Comparison of ENCODE assay signal across 8 mouse cellular contexts in genomic region chr5:100643253-100643990, GRCm38 (mm10). TPM values are rescaled to one million over a fixed set of nuclear protein-coding genes. Genes with fewer than 3 reads are reported as not detected.
DNase-seq lines count a peak whose midpoint lies in the region; ATAC-seq and TF ChIP-seq lines count a peak whose summit lies in the region.

No protein-coding gene starts in this region.

- intact Hi-C loops in heart, adult 2 months (cut with DNase I): no loop called here
- intact Hi-C loops in heart, postnatal 25 days (cut with DNase I): no loop called here

- H3K4me1 ChIP-seq in heart, adult 2 months (ENCODE audit: control insufficient read depth, insufficient read depth, low read length): peaks cover 6% of the 10 kb centered on the region

- no peak overlapping the region for H3K9ac ChIP-seq in heart, adult 2 months (ENCODE audit: low read depth, low read length)

- H3K27ac ChIP-seq in heart, adult 2 months: no peak overlapping the region

- no peak overlapping the region for H3K4me3 ChIP-seq in heart, adult 2 months

- no peaks in the 10 kb centered on the region for H3K27me3 ChIP-seq in heart, adult 2 months (ENCODE audit: control insufficient read depth, insufficient read depth, low read length)

- peak; percentile 35 to 49 for DNase-seq in heart, adult 2 months
- DNase-seq in heart, postnatal 25 days (ENCODE audit: low spot score): no peak
- peak; percentile 46 for DNase-seq in 416B (ENCODE audit: low read depth)
- peak; percentile 59 for DNase-seq in adipocyte (ENCODE audit: low spot score)
- no peak for DNase-seq in yolk sac, embryonic 10.5 days (ENCODE audit: low spot score)
- no peak for DNase-seq in adrenal gland, adult (ENCODE audit: inconsistent age in 2 of 2, low spot score in 1 of 2)

- 34% methylated on average over 12 of the region's 12 CpGs for WGBS in heart, adult 2 months

- TF ChIP-seq POLR2A in heart, adult 2 months (IDR thresholded peaks at IDR 0.05; ENCODE audit: insufficient read depth, low read depth, low read length): no peak

- no peaks in the 10 kb centered on the region for H3K79me2 ChIP-seq in heart, adult 2 months (replicated peaks; ENCODE audit: control insufficient read depth, insufficient read depth, low read length)

- peak; percentile 78 to 80 for ATAC-seq in hematopoietic stem cell, adult 5-6 weeks (replicated peaks in 1 of 2; ENCODE audit: insufficient read depth in 1 of 2, low FRiP score in 2 of 2, low TSS enrichment in 1 of 2, low read depth in 1 of 2, poor library complexity in 2 of 2, severe bottlenecking in 2 of 2)
- peak; percentile 51 for ATAC-seq in megakaryocyte, adult 5-6 weeks (ENCODE audit: poor library complexity, severe bottlenecking)

- TF ChIP-seq EP300 in heart, adult 2 months (IDR thresholded peaks at IDR 0.05; ENCODE audit: insufficient read depth, low read depth, low read length): no peak

- no peak for TF ChIP-seq CTCF in heart, adult 2 months (IDR thresholded peaks at IDR 0.05)

- H3K36me3 ChIP-seq in heart, adult 2 months (ENCODE audit: control insufficient read depth, insufficient read depth, low read length): no peaks in the 10 kb centered on the region

RNA-seq across cellular contexts. Expression of gene Coq2, which starts 31.5 kb away (rescaled TPM):
- 100 to 1,000 TPM in 1 of 2 experiments, 10 to 100 TPM in 1; 95.9 to 109 TPM for total RNA-seq in heart, adult 2 months (2021)
- 106 and 161 TPM in 2 replicates for polyA plus RNA-seq in heart, adult 2 months (2012; rRNA removed)
- total RNA-seq in heart, postnatal 25 days (2021): 10 to 100 TPM; 87.9 to 88.9 TPM
- total RNA-seq in hematopoietic stem cell, adult 5-6 weeks (2017): 46.2 and 51.4 TPM in 2 replicates
- total RNA-seq in megakaryocyte, adult 5-6 weeks (2015): 20.9 and 21.0 TPM in 2 replicates
- 20.1 and 22.5 TPM in 2 replicates for total RNA-seq in megakaryocyte, adult 5-6 weeks (2017)

Comparison
In these comparisons a context has a peak if more than half of its experiments do, and no peak if none do; other contexts are left out.
1. DNase-seq: peak in heart, adult 2 months (2 of 2), 416B (single experiment) and adipocyte (single experiment); none in heart, postnatal 25 days (single experiment), yolk sac, embryonic 10.5 days (single experiment) and adrenal gland, adult (0 of 2).